Mouse (Mus musculus) WW6 (cell line): ENCODE data around the gene Lrrc72.
"Not testable (repeated sequence)": the region's sequence is repeated elsewhere in the genome, so short reads cannot be mapped to it uniquely, and the experiment has no call there.

Source experiments
- DNase-seq: peaks from one replicate; pipeline ENCODE4 v3.0.0-alpha.2; 2013; ENCODE audit warnings: low read depth, low spot score

The Lrrc72 gene

GRCm38 (mm10) chr12:36253298-36253697, at the start of gene Lrrc72:
TSS of gene Lrrc72 (minus strand) at chr12:36253398.
- no peak for DNase-seq

- DNase-seq: no peak
These were observed 49.1 kb upstream of the Lrrc72 start for GRCm38 (mm10) chr12:36302326-36302725.

- no peak for DNase-seq
These were observed 38.1 kb upstream of the Lrrc72 start for GRCm38 (mm10) chr12:36291346-36291745.

GRCm38 (mm10) chr12:36290465-36290864, 37.3 kb upstream of the Lrrc72 start:
- no peak for DNase-seq

GRCm38 (mm10) chr12:36289634-36290033, 36.4 kb upstream of the Lrrc72 start:
- no peak for DNase-seq

GRCm38 (mm10) chr12:36274823-36275222, 21.6 kb upstream of the Lrrc72 start:
- DNase-seq: no peak

- no peak for DNase-seq
These were observed 14.6 kb upstream of the Lrrc72 start for GRCm38 (mm10) chr12:36267670-36268246.

- DNase-seq: no peak
These were observed 9.0 kb upstream of the Lrrc72 start for GRCm38 (mm10) chr12:36262116-36262721.

- DNase-seq: no peak
These were observed 2.2 kb upstream of the Lrrc72 start for GRCm38 (mm10) chr12:36255413-36255812.

- DNase-seq: no peak
These were observed 12.0 kb downstream of the Lrrc72 start for GRCm38 (mm10) chr12:36241171-36241570.

- DNase-seq: no peak
These were observed 21.8 kb downstream of the Lrrc72 start for GRCm38 (mm10) chr12:36231386-36231785.

- DNase-seq: no peak
These were observed 28.8 kb downstream of the Lrrc72 start for GRCm38 (mm10) chr12:36224392-36224791.

GRCm38 (mm10) chr12:36216905-36217304, 36.3 kb downstream of the Lrrc72 start:
- DNase-seq: no peak

GRCm38 (mm10) chr12:36216230-36216629, 37.0 kb downstream of the Lrrc72 start:
- DNase-seq: no peak

- DNase-seq: no peak
These were observed 38.1 kb downstream of the Lrrc72 start for GRCm38 (mm10) chr12:36215149-36215480.

- DNase-seq: no peak
These were observed 38.6 kb downstream of the Lrrc72 start for GRCm38 (mm10) chr12:36214389-36215148.

GRCm38 (mm10) chr12:36210096-36210495, 43.1 kb downstream of the Lrrc72 start:
- no peak for DNase-seq

- DNase-seq: no peak
These were observed 44.7 kb downstream of the Lrrc72 start for GRCm38 (mm10) chr12:36208456-36208855.

GRCm38 (mm10) chr12:36207800-36208148, 45.4 kb downstream of the Lrrc72 start:
- DNase-seq: no peak

GRCm38 (mm10) chr12:36207072-36207799, 46.0 kb downstream of the Lrrc72 start:
- no peak for DNase-seq

- DNase-seq: not testable (repeated sequence)
These were observed 47.5 kb downstream of the Lrrc72 start for GRCm38 (mm10) chr12:36205579-36206119.

GRCm38 (mm10) chr12:36194976-36195375, 58.2 kb downstream of the Lrrc72 start:
- no peak for DNase-seq
